18 mouse cellular contexts compared by ENCODE assay signal in the genomic region with DNA sequence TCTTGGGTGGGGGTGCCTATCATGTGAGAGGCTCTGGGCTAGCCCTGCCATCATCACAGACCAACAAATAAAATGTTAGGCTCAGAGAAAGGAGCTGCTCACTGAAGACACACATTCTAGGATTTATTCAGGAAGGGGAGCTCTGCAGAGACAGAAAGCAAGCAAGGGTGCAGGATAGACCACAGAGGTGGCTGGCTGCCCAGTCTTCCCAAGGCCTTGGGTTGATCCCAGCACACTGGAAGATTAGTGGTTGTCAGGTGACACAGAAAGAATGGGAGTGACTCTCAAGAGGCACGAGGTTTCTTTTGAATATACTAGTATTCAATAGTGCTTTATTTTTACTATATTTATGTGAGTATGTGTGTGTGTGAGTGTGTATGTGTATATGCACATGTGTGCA.
"Had no signal": no experiment of that assay in that cellular context is flagged by ENCODE, and none has a peak within 500 bp of the region (broad histone marks: within the 10 kb centered on the region; RNA-seq: fewer than 3 reads in every experiment).

No protein-coding gene starts in this region.

- DNase-seq: kidney, adult 11 months; kidney, adult 8-10 months; kidney, postnatal 10 days; kidney, postnatal 4 days; layer of hippocampus, adult 9-11 months; liver, embryonic 13.5 days; lung, adult 2 months; lung, postnatal 14 days; lung, postnatal 4 days; retina, postnatal 1 day; right cerebral cortex, postnatal 25 days; spleen, adult 18-20 months; thymus, postnatal 25 days had no signal

- H3K4me3 ChIP-seq: kidney, embryonic 15.5 days; liver, embryonic 13.5 days; midbrain, embryonic 12.5 days; midbrain, embryonic 15.5 days; neural tube, embryonic 12.5 days; stomach, embryonic 15.5 days had no signal

- H3K36me3 ChIP-seq: kidney, embryonic 15.5 days; liver, embryonic 13.5 days; midbrain, embryonic 12.5 days; midbrain, embryonic 15.5 days; neural tube, embryonic 12.5 days; stomach, embryonic 15.5 days had no signal

- H3K9me3 ChIP-seq: kidney, embryonic 15.5 days; liver, embryonic 13.5 days; midbrain, embryonic 12.5 days; midbrain, embryonic 15.5 days; neural tube, embryonic 12.5 days; stomach, embryonic 15.5 days had no signal

- H3K27ac ChIP-seq: kidney, embryonic 15.5 days; liver, embryonic 13.5 days; midbrain, embryonic 12.5 days; midbrain, embryonic 15.5 days; neural tube, embryonic 12.5 days; stomach, embryonic 15.5 days had no signal

- ATAC-seq: midbrain, embryonic 15.5 days had no signal

- H3K4me1 ChIP-seq: kidney, embryonic 15.5 days; liver, embryonic 13.5 days; midbrain, embryonic 12.5 days; midbrain, embryonic 15.5 days; neural tube, embryonic 12.5 days; stomach, embryonic 15.5 days had no signal

- H3K9ac ChIP-seq: kidney, embryonic 15.5 days; liver, embryonic 13.5 days; midbrain, embryonic 12.5 days; midbrain, embryonic 15.5 days; neural tube, embryonic 12.5 days; stomach, embryonic 15.5 days had no signal

- H3K4me2 ChIP-seq: kidney, embryonic 15.5 days; liver, embryonic 13.5 days; midbrain, embryonic 12.5 days; midbrain, embryonic 15.5 days; neural tube, embryonic 12.5 days; stomach, embryonic 15.5 days had no signal

- H3K27me3 ChIP-seq: kidney, embryonic 15.5 days; liver, embryonic 13.5 days; midbrain, embryonic 12.5 days; midbrain, embryonic 15.5 days; neural tube, embryonic 12.5 days; stomach, embryonic 15.5 days had no signal
